Comparison of ENCODE assay signal across 8 mouse cellular contexts in the genomic region with DNA sequence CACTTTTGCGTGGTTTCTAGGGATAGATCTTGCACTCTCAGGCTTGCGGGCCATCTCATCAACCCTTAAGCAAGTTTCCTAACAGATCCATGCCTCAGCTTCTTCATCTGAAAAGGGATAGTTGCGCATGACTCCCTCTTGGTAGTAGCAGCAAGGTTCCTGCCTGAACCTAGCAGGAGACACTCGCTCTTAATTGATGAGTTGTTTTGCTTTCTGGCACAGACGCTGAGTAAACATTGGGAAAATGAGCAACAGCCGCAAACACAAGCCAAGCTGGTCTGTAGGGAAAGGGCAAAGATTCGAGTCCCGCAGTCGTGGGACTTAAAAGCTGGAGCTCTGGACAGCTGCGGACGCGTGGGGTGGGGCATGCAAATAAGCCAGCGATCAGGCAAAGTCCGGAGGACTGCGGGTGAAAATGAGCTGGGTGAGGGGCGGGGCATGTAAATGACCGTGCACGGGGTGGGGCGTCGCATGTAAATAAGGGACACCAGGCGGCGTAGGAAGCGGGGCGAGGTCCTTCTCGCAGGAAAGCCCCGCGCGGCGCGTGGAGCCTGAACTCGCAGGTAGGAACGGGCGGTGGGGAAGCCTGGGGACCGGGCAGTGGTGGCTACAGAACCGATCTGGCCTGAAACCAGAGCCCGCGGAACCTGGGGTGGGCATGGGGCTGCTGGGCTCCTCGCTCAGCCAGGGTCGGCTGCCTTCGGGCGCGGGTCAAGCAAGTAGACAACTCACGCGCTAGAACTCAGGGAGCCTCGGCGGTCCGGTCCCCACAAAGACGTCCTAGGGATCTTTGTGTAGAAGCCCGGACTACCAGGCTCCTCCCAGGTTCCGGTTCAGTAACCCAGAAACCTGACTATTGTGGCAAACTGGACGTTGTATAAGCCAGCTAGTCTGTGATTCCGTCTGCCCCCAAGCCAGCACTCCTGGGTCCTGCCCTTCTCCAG. TPM values are rescaled to one million over a fixed set of nuclear protein-coding genes. Genes with fewer than 3 reads are reported as not detected.
DNase-seq lines count a peak whose midpoint lies in the region; TF ChIP-seq lines count a peak whose summit lies in the region.

A gene (plus strand): TSS at position 355 of the 944 bp plus-strand sequence.

- peak within 1 kb of the TSS; percentile 60 for H3K4me3 ChIP-seq in C2C12 (ENCODE audit: insufficient read depth, poor library complexity, severe bottlenecking)
- H3K4me3 ChIP-seq in bone marrow macrophage, adult 2 months (ENCODE audit: insufficient read depth, low read length), result peak within 1 kb of the TSS; percentile 63
- H3K4me3 ChIP-seq in embryonic fibroblast, embryonic 13.5 days (ENCODE audit: insufficient read depth, low read length), result peak within 1 kb of the TSS; percentile 61

- peaks cover 50% of the 10 kb centered on the region for H3K79me2 ChIP-seq in C2C12 (ENCODE audit: control insufficient read depth, insufficient read depth)

- H3K36me3 ChIP-seq in C2C12 (ENCODE audit: control insufficient read depth, insufficient read depth), result peaks cover 8% of the 10 kb centered on the region

- peak; percentile 57; the same call in 1 of the 2 replicates for TF ChIP-seq POLR2A in bone marrow macrophage, adult 2 months (IDR thresholded peaks at IDR 0.05; ENCODE audit: borderline replicate concordance, low read depth, low read length)
- TF ChIP-seq POLR2A in embryonic fibroblast, embryonic 13.5 days (IDR thresholded peaks at IDR 0.05; ENCODE audit: low read depth, low read length), result peak; percentile 94

- DNase-seq in heart, adult 8-10 months (ENCODE audit: low spot score), result peak; percentile 94
- DNase-seq in kidney, adult 8-10 months, result peak; percentile 95
- peak; percentile 95 for DNase-seq in liver
- DNase-seq in monocyte, adult 2 months (ENCODE audit: low read depth in 1 of 2, low spot score in 2 of 2), result peak; percentile 47 to 87
- peak; percentile 78 to 86 for DNase-seq in spleen, postnatal 14 days (ENCODE audit: low spot score in 2 of 2)

- H3K4me1 ChIP-seq in bone marrow macrophage, adult 2 months (ENCODE audit: control insufficient read depth, insufficient read depth, low read length), result peaks cover 56% of the 10 kb centered on the region
- 0 out of 2 replicates have a peak, but pooled peaks cover 7% of the 10 kb centered on the region for H3K4me1 ChIP-seq in embryonic fibroblast, embryonic 13.5 days (ENCODE audit: control insufficient read depth, insufficient read depth, low read length)

- H3K27ac ChIP-seq in bone marrow macrophage, adult 2 months (ENCODE audit: insufficient read depth, low read depth, low read length), result peak within 1 kb of the TSS; percentile 66
- H3K27ac ChIP-seq in embryonic fibroblast, embryonic 13.5 days (ENCODE audit: insufficient read depth, low read length), result peak within 1 kb of the TSS; percentile 69

- peak within 1 kb of the TSS; percentile 67 for H3ac ChIP-seq in C2C12 (ENCODE audit: control insufficient read depth, insufficient read length, low read depth)

- H3K27me3 ChIP-seq in C2C12 (ENCODE audit: control insufficient read depth, insufficient read depth, insufficient read length), result no peaks in the 10 kb centered on the region

- H3K79me3 ChIP-seq in C2C12 (ENCODE audit: low read depth), result peaks cover 35% of the 10 kb centered on the region

- no peak for TF ChIP-seq CTCF in C2C12 (IDR thresholded peaks at IDR 0.05; ENCODE audit: control insufficient read depth, insufficient read depth, insufficient read length)
- TF ChIP-seq CTCF in bone marrow macrophage, adult 2 months (IDR thresholded peaks at IDR 0.05; ENCODE audit: low read depth, low read length), result no peak
- TF ChIP-seq CTCF in embryonic fibroblast, embryonic 13.5 days (IDR thresholded peaks at IDR 0.05; ENCODE audit: borderline replicate concordance, insufficient read depth, low read length), result no peak

TF ChIP-seq in C2C12, 6 proteins besides CTCF, POLR2A, EP300 and RAD21:
- TF ChIP-seq MYOG (IDR thresholded peaks at IDR 0.05; ENCODE audit: control insufficient read depth, extremely low read depth, insufficient read length) (no peak), MYOD1 (IDR thresholded peaks at IDR 0.05; ENCODE audit: control insufficient read depth, insufficient read length, low read depth) (peak; percentile 41), FOSL1 (IDR thresholded peaks at IDR 0.05; ENCODE audit: insufficient read depth, low read length, poor library complexity, severe bottlenecking) (no peak), USF1 (IDR thresholded peaks at IDR 0.05; ENCODE audit: low read depth) (no peak), CEBPB (IDR thresholded peaks at IDR 0.05; ENCODE audit: low read depth) (no peak), MAX (IDR thresholded peaks at IDR 0.05) (peak; percentile 19)
TF ChIP-seq in C2C12: peak in this region for 2.

RNA-seq across cellular contexts. Expression of the gene that starts here (rescaled TPM):
- 22.7 TPM for polyA plus RNA-seq in C2C12 (2012; fragmentation: generic; extraction: Trizol)
- polyA plus RNA-seq in bone marrow macrophage, adult 2 months (2012; ENCODE audit: insufficient read depth, insufficient read length, missing spikeins), result 56.6 and 65.8 TPM in 2 replicates
- polyA plus RNA-seq in embryonic fibroblast, embryonic 13.5 days (2011; ENCODE audit: insufficient read length, low read depth, missing spikeins), result 45.7 and 58.6 TPM in 2 replicates
- total RNA-seq in heart, adult 8-10 months (2022), result 10 to 100 TPM; 11.1 to 16.8 (median 13.5) TPM

Comparison
In these comparisons a context has a peak if more than half of its experiments do, and no peak if none do; other contexts are left out.
1. Peak in every context shown above with its lines: DNase-seq, H3K4me3 ChIP-seq and H3K27ac ChIP-seq.